18 mouse cellular contexts compared by ENCODE assay signal in the genomic region with DNA sequence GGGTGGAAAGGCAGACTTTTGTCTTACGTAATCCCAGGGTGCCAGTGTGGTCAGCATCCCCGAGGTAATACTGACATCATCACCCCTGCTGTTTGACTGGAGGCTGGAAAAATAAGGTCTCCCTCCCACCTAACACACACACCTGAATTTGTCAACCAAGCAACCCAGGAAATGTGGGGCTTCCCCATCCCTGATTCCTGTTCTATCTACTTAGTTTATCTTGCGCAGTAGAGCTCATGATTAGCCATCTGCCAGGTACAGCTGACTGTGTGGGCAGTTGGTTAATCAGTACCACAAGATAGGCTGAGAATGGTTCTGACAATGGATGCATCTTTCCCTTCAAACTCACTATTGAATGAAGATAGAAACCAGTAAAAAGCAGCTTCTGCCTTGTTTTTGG. TPM values are rescaled to one million over a fixed set of nuclear protein-coding genes. Genes with fewer than 3 reads are reported as not detected.
DNase-seq lines count a peak whose midpoint lies in the region; ATAC-seq and TF ChIP-seq lines count a peak whose summit lies in the region.
"Had no signal": no experiment of that assay in that cellular context is flagged by ENCODE, and none has a peak within 500 bp of the region (broad histone marks: within the 10 kb centered on the region; RNA-seq: fewer than 3 reads in every experiment).

No protein-coding gene starts in this region.

- TF ChIP-seq CTCF in bone marrow macrophage, adult 2 months (IDR thresholded peaks at IDR 0.05; ENCODE audit: low read depth, low read length) = no peak

- H3K4me3 ChIP-seq in bone marrow macrophage, adult 2 months (ENCODE audit: insufficient read depth, low read length) = no peak overlapping the region
- H3K4me3 ChIP-seq in forebrain, embryonic 11.5 days (ENCODE audit: low read depth, low read length) = no peak overlapping the region
- H3K4me3 ChIP-seq: heart, embryonic 12.5 days; hindbrain, embryonic 15.5 days; liver, embryonic 15.5 days had no signal

- peak; percentile 59 for DNase-seq in layer of hippocampus, adult 11-12 months (ENCODE audit: low spot score)
- DNase-seq in layer of hippocampus, postnatal 36 days = no peak
- DNase-seq in cerebellum, adult 11 months = peak; percentile 60
- peak; percentile 57 to 70 for DNase-seq in cerebellum, postnatal 14 days
- no peak for DNase-seq in B cell, adult 2 months
- DNase-seq in spleen, postnatal 36 days (ENCODE audit: low spot score in 2 of 2) = no peak
- no peak for DNase-seq in forebrain, embryonic 11.5 days (ENCODE audit: low spot score)
- DNase-seq: gastrocnemius, postnatal 25 days; kidney, adult 2 months; kidney, postnatal 25 days had no signal

- H3K4me2 ChIP-seq in forebrain, embryonic 11.5 days (ENCODE audit: low read depth, low read length, severe bottlenecking) = no peak overlapping the region
- H3K4me2 ChIP-seq: heart, embryonic 12.5 days; hindbrain, embryonic 15.5 days; liver, embryonic 15.5 days had no signal

- H3K9ac ChIP-seq in forebrain, embryonic 11.5 days (ENCODE audit: low read length) = no peak overlapping the region
- H3K9ac ChIP-seq: heart, embryonic 12.5 days; hindbrain, embryonic 15.5 days; liver, embryonic 15.5 days had no signal

- ATAC-seq in forebrain, embryonic 11.5 days (replicated peaks; ENCODE audit: low FRiP score) = no peak
- ATAC-seq: CD4-positive, CD25-positive, alpha-beta regulatory T cell, adult 4 months; lung, postnatal 0 days; midbrain, embryonic 16.5 days had no signal

- no peaks in the 10 kb centered on the region for H3K9me3 ChIP-seq in forebrain, embryonic 11.5 days (ENCODE audit: control insufficient read depth, low read length)
- H3K9me3 ChIP-seq: G1E; heart, embryonic 12.5 days; hindbrain, embryonic 15.5 days; liver, embryonic 15.5 days had no signal

- peak overlapping the region; percentile 46; the same call in 1 of the 2 replicates for H3K27ac ChIP-seq in bone marrow macrophage, adult 2 months (ENCODE audit: insufficient read depth, low read depth, low read length)
- H3K27ac ChIP-seq in forebrain, embryonic 11.5 days (ENCODE audit: low read depth, low read length) = no peak overlapping the region
- H3K27ac ChIP-seq: hindbrain, embryonic 15.5 days; liver, embryonic 15.5 days had no signal

- TF ChIP-seq POLR2A in bone marrow macrophage, adult 2 months (IDR thresholded peaks at IDR 0.05; ENCODE audit: borderline replicate concordance, low read depth, low read length) = no peak

- 61% methylated on average over 3 of the region's 3 CpGs for WGBS in forebrain, embryonic 11.5 days

- no peaks in the 10 kb centered on the region for H3K27me3 ChIP-seq in forebrain, embryonic 11.5 days (ENCODE audit: control insufficient read depth, insufficient read depth, low read length)
- H3K27me3 ChIP-seq: heart, embryonic 12.5 days; hindbrain, embryonic 15.5 days; liver, embryonic 15.5 days had no signal

- peaks cover 21% of the 10 kb centered on the region for H3K4me1 ChIP-seq in bone marrow macrophage, adult 2 months (ENCODE audit: control insufficient read depth, insufficient read depth, low read length)
- no peaks in the 10 kb centered on the region for H3K4me1 ChIP-seq in forebrain, embryonic 11.5 days (replicated peaks; ENCODE audit: control insufficient read depth, insufficient read depth, low read length)
- H3K4me1 ChIP-seq: liver, embryonic 15.5 days had no signal

- no peaks in the 10 kb centered on the region for H3K36me3 ChIP-seq in forebrain, embryonic 11.5 days (ENCODE audit: control insufficient read depth, insufficient read depth, low read length)
- H3K36me3 ChIP-seq: G1E; heart, embryonic 12.5 days; hindbrain, embryonic 15.5 days; liver, embryonic 15.5 days had no signal

RNA-seq across cellular contexts. Expression of a gene that starts 28.0 kb away (rescaled TPM):
- total RNA-seq in layer of hippocampus, postnatal 36 days (2021) = 1,000 to 10,000 TPM; 2,857 to 3,040 TPM
- 1.4 and 1.8 TPM in 2 replicates for polyA plus RNA-seq in bone marrow macrophage, adult 2 months (2012; ENCODE audit: insufficient read depth, insufficient read length, missing spikeins)
- 260 and 266 TPM in 2 replicates for polyA plus RNA-seq in forebrain, embryonic 11.5 days (2014; fragmentation: Nextera tagmentation; extraction: Ambion mirVana)
- polyA plus RNA-seq: G1E had no signal

Comparison
In these comparisons a context has a peak if more than half of its experiments do, and no peak if none do; other contexts are left out.
1. DNase-seq: peak in layer of hippocampus, adult 11-12 months (single experiment), cerebellum, adult 11 months (single experiment) and cerebellum, postnatal 14 days (2 of 2); none in layer of hippocampus, postnatal 36 days (0 of 2), B cell, adult 2 months (0 of 2), spleen, postnatal 36 days (0 of 2) and forebrain, embryonic 11.5 days (single experiment).
2. RNA of a gene that starts 28.0 kb away (polyA plus RNA-seq): 260 to 266 TPM in forebrain, embryonic 11.5 days; 1.4 to 1.8 TPM in bone marrow macrophage, adult 2 months; every median in the first group is over 10 times any median in the second.